Mouse (Mus musculus): ENCODE results near the gene Fcgr4. TPM values are rescaled to one million over a fixed set of nuclear protein-coding genes. Genes with fewer than 3 reads are reported as not detected.
"Not testable (repeated sequence)": the region's sequence is repeated elsewhere in the genome, so short reads cannot be mapped to it uniquely, and the experiment has no call there.

Gene Fcgr4
- polyA plus RNA-seq, 1 experiment from 2014 or later = 0.19 TPM

DNA sequence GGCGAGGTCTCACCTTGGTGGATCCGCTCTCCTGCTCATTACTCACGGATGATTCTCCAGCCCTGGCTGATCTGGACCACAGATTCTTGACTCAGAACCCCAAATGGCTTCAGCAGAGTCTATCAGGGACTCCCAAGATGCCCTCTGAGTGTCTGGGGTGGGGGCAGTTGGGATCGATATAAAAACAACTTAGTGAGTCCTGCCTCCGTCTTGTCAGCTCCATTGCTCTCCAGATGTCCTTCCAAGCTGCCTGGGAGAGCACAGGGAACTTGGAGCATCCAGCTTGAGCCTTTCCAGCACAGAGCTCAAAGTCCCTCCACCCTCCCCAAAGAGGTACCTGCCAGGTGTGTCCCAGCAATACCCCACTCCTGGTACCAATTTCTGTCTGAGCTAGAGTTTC, 57.5 kb downstream of the Fcgr4 start:
- 67% methylated on average over 3 of the region's 5 CpGs for WGBS
- peaks cover 35% of the 10 kb centered on the region for H3K27me3 ChIP-seq
- not testable (repeated sequence) for ATAC-seq (ENCODE audit: low FRiP score, low read depth)

DNA sequence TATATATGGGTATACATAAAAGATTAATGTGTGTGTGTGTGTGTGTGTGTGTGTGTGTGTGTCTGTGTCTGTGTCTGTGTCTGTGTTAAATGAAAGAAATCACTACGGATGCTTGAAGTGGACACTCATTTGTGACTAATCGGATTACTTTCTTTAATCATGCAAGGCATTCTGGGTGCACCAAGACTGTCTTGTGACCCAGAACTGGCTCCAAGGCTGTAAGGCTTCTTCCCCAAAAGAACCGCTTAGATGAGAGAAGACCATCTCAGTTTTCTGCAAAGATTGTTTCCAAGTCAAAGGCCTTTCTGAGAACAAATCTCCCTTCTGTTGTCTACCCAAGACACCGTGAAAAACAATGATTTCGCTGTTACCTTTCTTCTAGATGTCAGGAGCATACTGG, 58.5 kb downstream of the Fcgr4 start:
- H3K27me3 ChIP-seq = peaks cover 40% of the 10 kb centered on the region
- not testable (repeated sequence) for ATAC-seq (ENCODE audit: low FRiP score, low read depth); H3K27ac ChIP-seq (replicated peaks); H3K4me3 ChIP-seq; H3K36me3 ChIP-seq; H3K9me3 ChIP-seq; H3K9ac ChIP-seq (replicated peaks); H3K4me1 ChIP-seq; H3K4me2 ChIP-seq (replicated peaks)
- 29% methylated on average over 5 of the region's 5 CpGs for WGBS

More for the DNA sequence above, 57.5 kb downstream of the Fcgr4 start:
- not testable (repeated sequence) for H3K4me1 ChIP-seq; H3K36me3 ChIP-seq; H3K4me3 ChIP-seq; H3K9ac ChIP-seq (replicated peaks); H3K9me3 ChIP-seq; H3K4me2 ChIP-seq (replicated peaks); H3K27ac ChIP-seq (replicated peaks)

DNA sequence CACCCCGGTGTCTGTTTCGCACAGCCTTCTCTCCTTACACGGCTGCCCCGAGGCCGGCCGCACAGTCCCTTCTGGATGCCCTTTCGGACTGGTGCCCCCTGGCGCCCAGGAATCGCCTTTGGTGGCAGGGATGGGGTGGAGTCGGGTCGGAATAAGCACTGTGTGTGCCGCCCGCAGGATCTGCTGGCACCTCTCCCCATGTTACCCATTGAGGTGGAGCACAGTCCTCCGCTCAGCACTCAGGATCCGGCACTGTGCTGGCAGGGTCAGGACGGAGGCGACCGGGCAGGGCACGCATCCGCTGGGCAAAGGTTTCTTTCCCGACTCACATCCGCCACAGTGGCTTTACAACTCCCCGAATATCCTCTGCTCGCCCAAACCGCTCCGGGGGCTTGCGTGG, 59.2 kb downstream of the Fcgr4 start:
- WGBS = 6% methylated on average over 19 of the region's 27 CpGs
- H3K9ac ChIP-seq (replicated peaks); H3K27ac ChIP-seq (replicated peaks); H3K4me1 ChIP-seq; H3K36me3 ChIP-seq; H3K9me3 ChIP-seq: not testable (repeated sequence)
- peak overlapping the region; percentile 41 for H3K4me2 ChIP-seq (replicated peaks)
- ATAC-seq (ENCODE audit: low FRiP score, low read depth) = peak; percentile 25
- peak overlapping the region; percentile 27; the same call in 1 of the 2 replicates for H3K4me3 ChIP-seq
- H3K27me3 ChIP-seq = peaks cover 40% of the 10 kb centered on the region

DNA sequence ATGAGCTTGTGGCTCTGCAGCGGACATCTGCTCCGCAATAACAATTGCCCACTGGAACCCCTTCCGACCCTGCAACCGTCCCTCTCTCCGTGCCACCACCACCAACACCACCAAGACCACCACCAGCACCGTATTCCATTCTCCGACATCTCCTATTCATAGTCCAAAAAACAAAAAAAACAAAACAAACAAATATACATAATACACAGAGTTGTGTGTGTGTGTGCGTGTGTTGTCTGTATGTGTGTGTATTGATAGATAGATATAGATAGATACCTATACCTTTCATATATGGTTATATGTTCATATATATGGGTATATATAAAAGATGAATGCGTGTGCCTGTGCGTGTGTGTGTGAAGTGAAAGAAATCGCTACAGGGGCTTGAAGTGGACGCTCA, 59.7 kb downstream of the Fcgr4 start:
- H3K4me1 ChIP-seq; H3K9me3 ChIP-seq; ATAC-seq (ENCODE audit: low FRiP score, low read depth); H3K9ac ChIP-seq (replicated peaks); H3K36me3 ChIP-seq; H3K27ac ChIP-seq (replicated peaks): not testable (repeated sequence)
- Histone ChIP-seq H3K27me3 (peaks cover 40% of the 10 kb centered on the region), H3K4me3 (0 out of 2 replicates have a peak overlapping the region, but pooled peaks have one; percentile 24), H3K4me2 (replicated peaks) (peak overlapping the region; percentile 28; the same call in 1 of the 2 replicates)
- WGBS = 23% methylated on average over 12 of the region's 12 CpGs

DNA sequence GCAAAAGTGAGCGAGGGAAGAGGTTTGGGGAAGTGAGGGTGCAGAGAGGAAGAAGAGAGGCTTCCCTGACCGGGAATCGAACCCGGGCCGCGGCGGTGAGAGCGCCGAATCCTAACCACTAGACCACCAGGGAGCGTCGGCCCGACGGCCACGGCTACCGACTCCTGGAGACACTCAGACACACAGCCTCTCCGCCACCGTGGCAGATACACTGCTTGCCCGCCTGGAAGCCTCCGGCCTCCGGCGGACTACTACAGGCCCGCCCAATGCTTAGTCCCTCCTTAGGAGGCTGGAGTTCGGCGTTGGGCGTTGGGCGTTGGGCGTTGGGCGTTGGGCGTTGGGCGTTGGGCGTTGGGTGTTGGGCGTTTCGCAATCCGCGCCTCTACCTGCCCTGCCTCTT, 60.6 kb downstream of the Fcgr4 start:
- peak; percentile 52 for ATAC-seq (ENCODE audit: low FRiP score, low read depth)
- H3K36me3 ChIP-seq; H3K9me3 ChIP-seq; H3K4me3 ChIP-seq; H3K4me1 ChIP-seq; H3K4me2 ChIP-seq (replicated peaks); H3K27ac ChIP-seq (replicated peaks); H3K9ac ChIP-seq (replicated peaks): not testable (repeated sequence)
- H3K27me3 ChIP-seq = peaks cover 32% of the 10 kb centered on the region
- 0% methylated on average over 1 of the region's 35 CpGs for WGBS

Small RNA genes lying within 50 kb of the gene (microRNA-seq; reads per million reads assigned to microRNA genes)
- gene Gm27552 (not detected), gene Mir6546 (6.0 reads per million, percentile 21 among the genes with 10 or more reads in this experiment)

Other genes starting within 250 kb of the Fcgr4 start
- gene Atf6, start 151.1 kb upstream of the Fcgr4 start, polyA plus RNA-seq (2016; fragmentation: Nextera tagmentation; extraction: Ambion mirVana) = 9.3 and 10.7 TPM in 2 replicates
- 0.33 TPM in 1 of 2 replicates, not detected in the other for gene Gm26620, start 133.9 kb upstream of the Fcgr4 start, polyA plus RNA-seq (2016; fragmentation: Nextera tagmentation; extraction: Ambion mirVana)
- 28.7 and 34.6 TPM in 2 replicates for gene Dusp12, start 133.4 kb upstream of the Fcgr4 start, polyA plus RNA-seq (2016; fragmentation: Nextera tagmentation; extraction: Ambion mirVana)
- gene Fcrlb, start 106.0 kb upstream of the Fcgr4 start, polyA plus RNA-seq (2016; fragmentation: Nextera tagmentation; extraction: Ambion mirVana) = 0.14 and 0.18 TPM in 2 replicates
- not detected in 2 replicates for gene Fcrla, start 91.3 kb upstream of the Fcgr4 start, polyA plus RNA-seq (2016; fragmentation: Nextera tagmentation; extraction: Ambion mirVana)
- gene Fcgr2b, start 42.4 kb upstream of the Fcgr4 start, polyA plus RNA-seq (2016; fragmentation: Nextera tagmentation; extraction: Ambion mirVana) = 0.27 and 0.33 TPM in 2 replicates
- 5.8 and 9.8 TPM in 2 replicates for gene Fcgr3, start 46.0 kb downstream of the Fcgr4 start, polyA plus RNA-seq (2016; fragmentation: Nextera tagmentation; extraction: Ambion mirVana)
- 1.7 and 3.6 TPM in 2 replicates for gene Cfap126, start 95.0 kb downstream of the Fcgr4 start, polyA plus RNA-seq (2016; fragmentation: Nextera tagmentation; extraction: Ambion mirVana)
- gene Sdhc, start 131.7 kb downstream of the Fcgr4 start, polyA plus RNA-seq (2016; fragmentation: Nextera tagmentation; extraction: Ambion mirVana) = 225 and 229 TPM in 2 replicates
- gene Mpz, start 131.8 kb downstream of the Fcgr4 start, polyA plus RNA-seq (2016; fragmentation: Nextera tagmentation; extraction: Ambion mirVana) = 0.33 and 0.94 TPM in 2 replicates
- 20.4 and 20.8 TPM in 2 replicates for gene Pcp4l1, start 177.3 kb downstream of the Fcgr4 start, polyA plus RNA-seq (2016; fragmentation: Nextera tagmentation; extraction: Ambion mirVana)
- gene Nr1i3, start 195.1 kb downstream of the Fcgr4 start, polyA plus RNA-seq (2016; fragmentation: Nextera tagmentation; extraction: Ambion mirVana) = 0.11 and 0.47 TPM in 2 replicates
- gene Tomm40l, start 203.6 kb downstream of the Fcgr4 start, polyA plus RNA-seq (2016; fragmentation: Nextera tagmentation; extraction: Ambion mirVana) = 28.5 and 33.4 TPM in 2 replicates
- gene Apoa2, start 206.1 kb downstream of the Fcgr4 start, polyA plus RNA-seq (2016; fragmentation: Nextera tagmentation; extraction: Ambion mirVana) = 2.9 and 6.6 TPM in 2 replicates
- gene Fcer1g, start 215.4 kb downstream of the Fcgr4 start, polyA plus RNA-seq (2016; fragmentation: Nextera tagmentation; extraction: Ambion mirVana) = 22.3 and 28.4 TPM in 2 replicates
- 8.2 and 9.2 TPM in 2 replicates for gene Adamts4, start 231.5 kb downstream of the Fcgr4 start, polyA plus RNA-seq (2016; fragmentation: Nextera tagmentation; extraction: Ambion mirVana)
- 224 and 226 TPM in 2 replicates for gene Ndufs2, start 232.5 kb downstream of the Fcgr4 start, polyA plus RNA-seq (2016; fragmentation: Nextera tagmentation; extraction: Ambion mirVana)